Mouse (Mus musculus): ENCODE results near the gene Arhgef3.

GRCm38 (mm10) chr14:27070758-27071157 is 43.9 kb upstream of the Arhgef3 start:
- TF ChIP-seq POLR2A (IDR thresholded peaks at IDR 0.05; ENCODE audit: insufficient read depth, low read depth, low read length) (no peak), CTCF (IDR thresholded peaks at IDR 0.05) (no peak)

Data from heart, adult 2 months (tissue).